ENCODE assay signal across 8 mouse cellular contexts in the genomic region with DNA sequence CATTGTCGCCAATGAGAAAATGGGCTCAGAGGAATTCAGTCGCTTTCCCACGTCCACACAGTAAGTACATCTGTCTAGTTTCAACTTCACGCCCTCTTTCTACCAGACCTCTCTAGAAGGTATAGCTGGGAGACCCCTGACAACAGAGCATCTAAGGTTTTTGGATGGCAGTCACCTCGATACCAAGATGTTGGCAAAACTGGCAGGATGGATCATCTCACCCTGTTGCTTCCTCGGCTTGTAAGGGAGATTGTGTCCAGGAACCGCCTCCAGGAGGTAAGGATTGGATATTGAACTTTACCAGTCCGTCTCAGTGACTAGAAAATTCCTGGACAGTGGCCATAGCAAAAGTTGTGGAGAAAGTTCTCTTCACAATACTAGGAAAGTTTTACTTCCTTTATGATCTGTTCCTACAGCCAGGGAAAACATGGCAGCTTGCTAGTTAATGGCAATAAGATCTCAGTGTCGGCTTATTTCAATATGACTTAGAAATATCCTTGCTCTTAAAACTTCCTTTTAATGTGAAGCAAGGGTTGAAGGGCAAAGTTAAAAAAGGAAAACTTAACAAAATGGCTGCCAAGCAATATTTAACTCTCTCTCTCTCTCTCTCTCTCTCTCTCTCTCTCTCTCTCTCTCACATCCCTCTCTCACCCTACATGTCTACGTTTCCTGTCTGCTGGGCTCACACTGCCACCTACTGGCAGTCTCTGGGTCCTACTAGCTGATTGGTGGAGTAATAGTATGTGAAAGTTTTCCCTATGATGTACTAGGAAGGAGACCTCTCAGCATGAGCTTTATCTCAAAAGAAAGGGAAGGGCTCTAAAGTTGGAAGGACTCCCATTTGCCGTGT. TPM values are rescaled to one million over a fixed set of nuclear protein-coding genes. Genes with fewer than 3 reads are reported as not detected.
DNase-seq lines count a peak whose midpoint lies in the region; ATAC-seq and TF ChIP-seq lines count a peak whose summit lies in the region.

No protein-coding gene starts in this region.

- peak; percentile 97 for DNase-seq in 3T3-L1 (ENCODE audit: low read depth, low spot score)
- DNase-seq in adrenal gland, postnatal 36 days = peak; percentile 89 to 90
- DNase-seq in heart, adult 8-10 months (ENCODE audit: low spot score) = peak; percentile 86
- peak; percentile 85 to 94 for DNase-seq in kidney, adult 8-10 months
- DNase-seq in spleen, adult 2 months (ENCODE audit: low read depth in 1 of 2, low spot score in 2 of 2) = peak; percentile 79 to 84

- ATAC-seq in limb, embryonic 12.5 days (ENCODE audit: insufficient number of reproducible peaks, insufficient read depth, low FRiP score, low TSS enrichment, low read depth) = peak; percentile 53; the same call in 1 of the 2 replicates
- ATAC-seq in midbrain, embryonic 15.5 days (replicated peaks) = 0 out of 2 replicates have a peak, but pooled peaks have one; percentile 38

- peak; percentile 91 for TF ChIP-seq CTCF in embryonic fibroblast, embryonic 13.5 days (IDR thresholded peaks at IDR 0.05; ENCODE audit: borderline replicate concordance, insufficient read depth, low read length)
- TF ChIP-seq CTCF in spleen, adult 2 months (IDR thresholded peaks at IDR 0.05; ENCODE audit: extremely low read depth, insufficient read depth, insufficient read length, insufficient replicate concordance) = peak; percentile 89; the same call in 1 of the 2 replicates

- H3K4me1 ChIP-seq in embryonic fibroblast, embryonic 13.5 days (ENCODE audit: control insufficient read depth, insufficient read depth, low read length) = peaks cover 6% of the 10 kb centered on the region; the same call in 1 of the 2 replicates
- peaks cover 14% of the 10 kb centered on the region for H3K4me1 ChIP-seq in limb, embryonic 12.5 days (replicated peaks)
- peaks cover 35% of the 10 kb centered on the region for H3K4me1 ChIP-seq in midbrain, embryonic 15.5 days
- no peaks in the 10 kb centered on the region; the same call in 1 of the 2 replicates for H3K4me1 ChIP-seq in spleen, adult 2 months (ENCODE audit: control insufficient read depth, insufficient read depth, insufficient read length)

- no peaks in the 10 kb centered on the region for H3K36me3 ChIP-seq in limb, embryonic 12.5 days
- no peaks in the 10 kb centered on the region for H3K36me3 ChIP-seq in midbrain, embryonic 15.5 days (replicated peaks)
- no peaks in the 10 kb centered on the region for H3K36me3 ChIP-seq in spleen, adult 2 months (ENCODE audit: control insufficient read depth, insufficient read depth, low read length)

- H3K27me3 ChIP-seq in limb, embryonic 12.5 days = no peaks in the 10 kb centered on the region
- no peaks in the 10 kb centered on the region for H3K27me3 ChIP-seq in midbrain, embryonic 15.5 days (replicated peaks)
- no peaks in the 10 kb centered on the region for H3K27me3 ChIP-seq in spleen, adult 2 months (ENCODE audit: control insufficient read depth, insufficient read depth, low read length)

- H3K9me3 ChIP-seq in limb, embryonic 12.5 days = no peaks in the 10 kb centered on the region
- no peaks in the 10 kb centered on the region for H3K9me3 ChIP-seq in midbrain, embryonic 15.5 days

- no peak overlapping the region for H3K4me3 ChIP-seq in embryonic fibroblast, embryonic 13.5 days (ENCODE audit: insufficient read depth, low read length)
- H3K4me3 ChIP-seq in limb, embryonic 12.5 days (replicated peaks) = no peak overlapping the region
- no peak overlapping the region for H3K4me3 ChIP-seq in midbrain, embryonic 15.5 days
- no peak overlapping the region for H3K4me3 ChIP-seq in spleen, adult 2 months (ENCODE audit: extremely low read depth, insufficient read depth, insufficient read length)

- peak overlapping the region; percentile 64 for H3K27ac ChIP-seq in embryonic fibroblast, embryonic 13.5 days (ENCODE audit: insufficient read depth, low read length)
- H3K27ac ChIP-seq in limb, embryonic 12.5 days = no peak overlapping the region
- no peak overlapping the region for H3K27ac ChIP-seq in midbrain, embryonic 15.5 days
- H3K27ac ChIP-seq in spleen, adult 2 months (ENCODE audit: insufficient read depth, low read length) = no peak overlapping the region

- H3K4me2 ChIP-seq in limb, embryonic 12.5 days = no peak overlapping the region
- H3K4me2 ChIP-seq in midbrain, embryonic 15.5 days = no peak overlapping the region

- TF ChIP-seq POLR2A in embryonic fibroblast, embryonic 13.5 days (IDR thresholded peaks at IDR 0.05; ENCODE audit: low read depth, low read length) = no peak
- no peak for TF ChIP-seq POLR2A in spleen, adult 2 months (IDR thresholded peaks at IDR 0.05; ENCODE audit: low read depth, low read length)

- 70% methylated on average over 11 of the region's 11 CpGs for WGBS in limb, embryonic 12.5 days
- WGBS in midbrain, embryonic 15.5 days = 66% methylated on average over 11 of the region's 11 CpGs
- 69% methylated on average over 11 of the region's 11 CpGs for WGBS in spleen, adult 2 months

- no peak overlapping the region for H3K9ac ChIP-seq in limb, embryonic 12.5 days (replicated peaks)
- H3K9ac ChIP-seq in midbrain, embryonic 15.5 days = no peak overlapping the region

RNA-seq across cellular contexts. Expression of a gene that starts 1.7 kb away (rescaled TPM):
- total RNA-seq in adrenal gland, postnatal 36 days (2021) = 100 to 1,000 TPM; 159 to 181 TPM
- 138 and 152 TPM in 2 replicates for polyA plus RNA-seq in embryonic fibroblast, embryonic 13.5 days (2011; ENCODE audit: insufficient read length, low read depth, missing spikeins)
- total RNA-seq in heart, adult 8-10 months (2022) = 10 to 100 TPM; 12.7 to 15.9 (median 13.0) TPM
- polyA plus RNA-seq in limb, embryonic 12.5 days (2016; fragmentation: Nextera tagmentation; extraction: Ambion mirVana) = 192 and 199 TPM in 2 replicates
- 111 and 114 TPM in 2 replicates for polyA plus RNA-seq in midbrain, embryonic 15.5 days (2015; fragmentation: Nextera tagmentation; extraction: Ambion mirVana)
- polyA plus RNA-seq in spleen, adult 2 months (2012; rRNA removed) = 11.3 and 11.6 TPM in 2 replicates

RNA-seq across cellular contexts. Expression of a gene that starts 7.1 kb away (rescaled TPM):
- total RNA-seq in adrenal gland, postnatal 36 days (2021) = under 1 TPM; 0.13 to 0.16 TPM
- not detected in 2 replicates for polyA plus RNA-seq in embryonic fibroblast, embryonic 13.5 days (2011; ENCODE audit: insufficient read length, low read depth, missing spikeins)
- total RNA-seq in heart, adult 8-10 months (2022) = not detected
- polyA plus RNA-seq in limb, embryonic 12.5 days (2016; fragmentation: Nextera tagmentation; extraction: Ambion mirVana) = 0.05 and 0.10 TPM in 2 replicates
- polyA plus RNA-seq in midbrain, embryonic 15.5 days (2015; fragmentation: Nextera tagmentation; extraction: Ambion mirVana) = 5.2 and 5.7 TPM in 2 replicates
- polyA plus RNA-seq in spleen, adult 2 months (2012; rRNA removed) = 0.06 TPM in 1 of 2 replicates, not detected in the other

RNA-seq across cellular contexts. Expression of a gene that starts 38.5 kb away (rescaled TPM):
- 10 to 100 TPM; 20.0 to 22.3 TPM for total RNA-seq in adrenal gland, postnatal 36 days (2021)
- 3.1 and 5.5 TPM in 2 replicates for polyA plus RNA-seq in embryonic fibroblast, embryonic 13.5 days (2011; ENCODE audit: insufficient read length, low read depth, missing spikeins)
- total RNA-seq in heart, adult 8-10 months (2022) = 10 to 100 TPM; 17.2 to 18.9 (median 18.1) TPM
- 4.4 and 5.8 TPM in 2 replicates for polyA plus RNA-seq in limb, embryonic 12.5 days (2016; fragmentation: Nextera tagmentation; extraction: Ambion mirVana)
- 14.4 and 14.7 TPM in 2 replicates for polyA plus RNA-seq in midbrain, embryonic 15.5 days (2015; fragmentation: Nextera tagmentation; extraction: Ambion mirVana)
- 6.2 and 8.3 TPM in 2 replicates for polyA plus RNA-seq in spleen, adult 2 months (2012; rRNA removed)

RNA-seq across cellular contexts. Expression of a gene that starts 53.4 kb away (rescaled TPM):
- 1 to 10 TPM; 6.5 to 7.7 TPM for total RNA-seq in adrenal gland, postnatal 36 days (2021)
- 2.7 and 3.5 TPM in 2 replicates for polyA plus RNA-seq in embryonic fibroblast, embryonic 13.5 days (2011; ENCODE audit: insufficient read length, low read depth, missing spikeins)
- total RNA-seq in heart, adult 8-10 months (2022) = 1 to 10 TPM; 5.4 to 8.3 (median 6.5) TPM
- 1.7 TPM in 2 replicates for polyA plus RNA-seq in limb, embryonic 12.5 days (2016; fragmentation: Nextera tagmentation; extraction: Ambion mirVana)
- polyA plus RNA-seq in midbrain, embryonic 15.5 days (2015; fragmentation: Nextera tagmentation; extraction: Ambion mirVana) = 4.1 and 4.6 TPM in 2 replicates
- polyA plus RNA-seq in spleen, adult 2 months (2012; rRNA removed) = 12.7 and 13.8 TPM in 2 replicates

RNA-seq across cellular contexts. Expression of a gene that starts 55.0 kb away (rescaled TPM):
- total RNA-seq in adrenal gland, postnatal 36 days (2021) = 10 to 100 TPM; 11.5 to 14.7 TPM
- polyA plus RNA-seq in embryonic fibroblast, embryonic 13.5 days (2011; ENCODE audit: insufficient read length, low read depth, missing spikeins) = 1.0 and 1.1 TPM in 2 replicates
- total RNA-seq in heart, adult 8-10 months (2022) = under 1 TPM in 2 of 4 experiments, not detected in 2; 0.28 to 0.47 TPM
- polyA plus RNA-seq in limb, embryonic 12.5 days (2016; fragmentation: Nextera tagmentation; extraction: Ambion mirVana) = 0.55 and 0.69 TPM in 2 replicates
- 0.28 and 0.38 TPM in 2 replicates for polyA plus RNA-seq in midbrain, embryonic 15.5 days (2015; fragmentation: Nextera tagmentation; extraction: Ambion mirVana)
- polyA plus RNA-seq in spleen, adult 2 months (2012; rRNA removed) = 0.16 and 0.18 TPM in 2 replicates
